Mouse (Mus musculus): Measurements from ENCODE around the gene Abca4. TPM values are rescaled to one million over a fixed set of nuclear protein-coding genes. Genes with fewer than 3 reads are reported as not detected.

Gene Abca4
- polyA plus RNA-seq, 1 experiment: 0.30 TPM

GRCm38 (mm10) chr3:122122127-122122663 is 78.0 kb downstream of the Abca4 start:
- Histone ChIP-seq H3K27me3 (ENCODE audit: control insufficient read depth, insufficient read depth, low read length) (no peaks in the 10 kb centered on the region), H3K27ac (ENCODE audit: insufficient read depth, low read length) (no peak overlapping the region), H3K36me3 (ENCODE audit: control insufficient read depth, insufficient read depth, low read length) (no peaks in the 10 kb centered on the region), H3K4me1 (ENCODE audit: control insufficient read depth, insufficient read depth, insufficient read length) (no peaks in the 10 kb centered on the region), H3K4me3 (ENCODE audit: extremely low read depth, insufficient read depth, insufficient read length) (peak overlapping the region; percentile 41; the same call in 1 of the 2 replicates)
- TF ChIP-seq CTCF (IDR thresholded peaks at IDR 0.05; ENCODE audit: extremely low read depth, insufficient read depth, insufficient read length, insufficient replicate concordance): peak; percentile 44; the same call in 1 of the 2 replicates
- TF ChIP-seq POLR2A (IDR thresholded peaks at IDR 0.05; ENCODE audit: low read depth, low read length): no peak
- WGBS: 7% methylated on average over 17 of the region's 17 CpGs
- DNase-seq (ENCODE audit: low read depth in 1 of 2, low spot score in 2 of 2): peak in 1 of 2 experiments; percentile 48

DNA sequence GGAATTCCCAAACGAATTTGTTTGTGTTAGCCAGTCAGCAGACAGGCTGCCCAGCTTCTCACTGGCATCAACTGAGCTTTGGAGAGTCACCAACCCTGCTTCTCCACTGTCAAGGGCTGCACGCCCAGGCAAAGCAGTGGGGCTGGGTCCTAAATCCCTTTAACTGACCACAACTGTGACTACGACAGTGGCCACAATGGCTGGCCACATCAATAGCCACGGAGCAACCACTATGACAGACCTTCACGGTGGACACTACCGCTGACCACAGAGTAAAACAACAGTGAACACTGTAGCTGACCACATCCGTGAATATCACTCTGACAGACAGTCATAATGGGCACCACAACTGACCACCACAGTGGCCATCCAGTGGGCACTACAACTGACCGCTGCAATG is 78.6 kb downstream of the Abca4 start:
- no peak for DNase-seq (ENCODE audit: low read depth in 1 of 2, low spot score in 2 of 2)
- TF ChIP-seq CTCF (IDR thresholded peaks at IDR 0.05; ENCODE audit: extremely low read depth, insufficient read depth, insufficient read length, insufficient replicate concordance) (no peak), POLR2A (IDR thresholded peaks at IDR 0.05; ENCODE audit: low read depth, low read length) (no peak)
- H3K27ac ChIP-seq (ENCODE audit: insufficient read depth, low read length): no peak overlapping the region; the same call in 1 of the 2 replicates
- no peaks in the 10 kb centered on the region for H3K4me1 ChIP-seq (ENCODE audit: control insufficient read depth, insufficient read depth, insufficient read length)
- H3K27me3 ChIP-seq (ENCODE audit: control insufficient read depth, insufficient read depth, low read length): no peaks in the 10 kb centered on the region
- H3K36me3 ChIP-seq (ENCODE audit: control insufficient read depth, insufficient read depth, low read length): no peaks in the 10 kb centered on the region
- 79% methylated on average over 8 of the region's 8 CpGs for WGBS
- no peak overlapping the region for H3K4me3 ChIP-seq (ENCODE audit: extremely low read depth, insufficient read depth, insufficient read length)

DNA sequence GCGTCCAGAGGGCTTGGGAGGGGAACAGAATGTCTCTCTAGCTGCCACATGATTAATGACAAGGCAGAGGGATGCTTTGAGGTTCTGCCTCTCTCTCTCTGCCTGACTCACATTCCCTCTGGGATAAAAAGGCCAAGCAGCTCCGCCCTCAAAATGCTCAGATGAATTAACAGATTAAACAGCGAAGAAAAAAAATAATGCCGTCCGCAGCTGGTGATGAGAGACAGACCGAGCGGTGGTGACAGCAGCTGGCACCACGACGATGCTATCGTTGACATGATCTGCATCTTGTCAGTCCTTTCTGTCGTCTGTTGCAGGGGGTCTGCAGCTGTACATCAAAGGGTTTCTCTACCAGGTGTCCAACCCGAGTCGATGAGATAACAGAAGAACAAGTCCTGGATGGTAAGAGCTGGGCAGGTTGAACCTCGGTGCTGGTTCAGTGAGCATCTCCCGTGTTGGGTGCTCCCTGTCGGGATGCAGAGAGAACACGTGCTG is 84.8 kb downstream of the Abca4 start:
- 70% methylated on average over 17 of the region's 17 CpGs for WGBS
- no peak overlapping the region for H3K27ac ChIP-seq (ENCODE audit: insufficient read depth, low read length)
- no peak overlapping the region for H3K4me3 ChIP-seq (ENCODE audit: extremely low read depth, insufficient read depth, insufficient read length)
- DNase-seq (ENCODE audit: low read depth in 1 of 2, low spot score in 2 of 2): no peak
- H3K27me3 ChIP-seq (ENCODE audit: control insufficient read depth, insufficient read depth, low read length): no peaks in the 10 kb centered on the region
- TF ChIP-seq CTCF (IDR thresholded peaks at IDR 0.05; ENCODE audit: extremely low read depth, insufficient read depth, insufficient read length, insufficient replicate concordance): no peak
- TF ChIP-seq POLR2A (IDR thresholded peaks at IDR 0.05; ENCODE audit: low read depth, low read length): no peak
- H3K36me3 ChIP-seq (ENCODE audit: control insufficient read depth, insufficient read depth, low read length): no peaks in the 10 kb centered on the region
- H3K4me1 ChIP-seq (ENCODE audit: control insufficient read depth, insufficient read depth, insufficient read length): no peaks in the 10 kb centered on the region

DNA sequence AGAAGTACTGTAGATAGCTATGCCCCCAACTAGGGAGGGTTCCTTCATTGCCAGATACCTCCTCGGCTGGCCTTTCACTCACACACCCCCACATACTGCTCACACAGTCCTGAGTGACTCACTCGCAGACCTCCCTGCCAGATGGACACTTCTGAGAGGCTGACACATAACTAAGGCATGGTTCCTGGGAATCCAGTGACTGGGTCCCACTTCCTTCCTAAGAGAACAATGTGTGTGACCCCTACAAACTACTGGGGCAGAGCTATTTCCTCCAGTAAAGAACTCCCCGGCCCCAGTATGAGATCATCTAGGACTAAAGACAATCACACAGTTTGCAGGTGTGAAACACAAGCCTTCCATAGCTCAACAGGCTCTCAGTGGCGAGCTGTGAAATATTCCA is 86.5 kb downstream of the Abca4 start:
- Histone ChIP-seq H3K36me3 (ENCODE audit: control insufficient read depth, insufficient read depth, low read length) (no peaks in the 10 kb centered on the region), H3K27ac (ENCODE audit: insufficient read depth, low read length) (no peak overlapping the region), H3K4me3 (ENCODE audit: extremely low read depth, insufficient read depth, insufficient read length) (no peak overlapping the region), H3K27me3 (ENCODE audit: control insufficient read depth, insufficient read depth, low read length) (no peaks in the 10 kb centered on the region), H3K4me1 (ENCODE audit: control insufficient read depth, insufficient read depth, insufficient read length) (no peaks in the 10 kb centered on the region)
- 56% methylated on average over 4 of the region's 4 CpGs for WGBS
- TF ChIP-seq CTCF (IDR thresholded peaks at IDR 0.05; ENCODE audit: extremely low read depth, insufficient read depth, insufficient read length, insufficient replicate concordance): no peak
- no peak for TF ChIP-seq POLR2A (IDR thresholded peaks at IDR 0.05; ENCODE audit: low read depth, low read length)
- DNase-seq (ENCODE audit: low read depth in 1 of 2, low spot score in 2 of 2): no peak

GRCm38 (mm10) chr3:122131633-122132032 is 87.4 kb downstream of the Abca4 start:
- H3K4me3 ChIP-seq (ENCODE audit: extremely low read depth, insufficient read depth, insufficient read length): no peak overlapping the region
- H3K4me1 ChIP-seq (ENCODE audit: control insufficient read depth, insufficient read depth, insufficient read length): no peaks in the 10 kb centered on the region
- WGBS: 55% methylated on average over 3 of the region's 3 CpGs
- no peak for DNase-seq (ENCODE audit: low read depth in 1 of 2, low spot score in 2 of 2)
- no peak overlapping the region for H3K27ac ChIP-seq (ENCODE audit: insufficient read depth, low read length)
- H3K36me3 ChIP-seq (ENCODE audit: control insufficient read depth, insufficient read depth, low read length): no peaks in the 10 kb centered on the region
- no peaks in the 10 kb centered on the region for H3K27me3 ChIP-seq (ENCODE audit: control insufficient read depth, insufficient read depth, low read length)
- TF ChIP-seq POLR2A (IDR thresholded peaks at IDR 0.05; ENCODE audit: low read depth, low read length) (no peak), CTCF (IDR thresholded peaks at IDR 0.05; ENCODE audit: extremely low read depth, insufficient read depth, insufficient read length, insufficient replicate concordance) (no peak)

DNA sequence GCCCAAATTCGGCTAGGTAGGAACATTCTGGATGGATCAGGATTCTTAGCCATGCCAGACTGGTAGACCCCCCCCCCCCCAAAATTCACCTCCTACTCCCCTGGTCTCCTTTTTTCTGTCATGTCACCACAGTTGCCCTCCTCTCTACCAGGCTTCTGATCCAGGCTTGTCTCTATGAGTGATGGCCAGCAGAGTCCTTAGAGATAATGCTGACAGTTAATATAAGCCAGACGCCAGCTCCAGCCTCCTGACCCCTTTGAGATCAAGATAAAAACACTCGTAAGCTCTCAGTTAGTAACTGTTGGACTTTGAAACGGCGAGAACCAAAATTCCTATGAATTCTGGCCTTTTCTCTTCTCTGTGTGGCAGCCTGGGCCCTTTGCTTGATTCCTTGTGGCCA is 89.0 kb downstream of the Abca4 start:
- TF ChIP-seq POLR2A (IDR thresholded peaks at IDR 0.05; ENCODE audit: low read depth, low read length) (no peak), CTCF (IDR thresholded peaks at IDR 0.05; ENCODE audit: extremely low read depth, insufficient read depth, insufficient read length, insufficient replicate concordance) (no peak)
- DNase-seq (ENCODE audit: low read depth in 1 of 2, low spot score in 2 of 2): no peak
- 77% methylated on average over 5 of the region's 5 CpGs for WGBS
- H3K4me1 ChIP-seq (ENCODE audit: control insufficient read depth, insufficient read depth, insufficient read length): no peaks in the 10 kb centered on the region
- no peaks in the 10 kb centered on the region for H3K27me3 ChIP-seq (ENCODE audit: control insufficient read depth, insufficient read depth, low read length)
- H3K36me3 ChIP-seq (ENCODE audit: control insufficient read depth, insufficient read depth, low read length): no peaks in the 10 kb centered on the region
- no peak overlapping the region for H3K27ac ChIP-seq (ENCODE audit: insufficient read depth, low read length)
- H3K4me3 ChIP-seq (ENCODE audit: extremely low read depth, insufficient read depth, insufficient read length): no peak overlapping the region

DNA sequence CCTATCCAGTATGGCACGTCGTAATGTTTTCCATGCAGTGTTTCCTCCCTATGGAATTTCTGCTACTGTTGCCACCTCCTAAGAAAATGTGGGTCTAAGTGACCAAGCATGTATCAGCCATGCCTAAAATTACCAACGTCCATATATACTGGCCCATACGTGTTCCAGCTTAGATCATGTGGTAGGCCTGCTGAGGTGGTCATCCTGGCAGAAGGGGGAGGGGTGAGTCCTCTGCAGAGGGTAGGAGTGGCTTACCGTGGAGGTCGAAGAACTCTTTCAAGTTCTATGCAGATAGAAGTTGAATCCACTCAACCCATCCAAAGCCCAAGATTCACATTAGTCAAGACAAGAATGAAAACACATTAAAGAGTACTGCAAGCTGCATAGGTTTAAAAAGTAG is 89.6 kb downstream of the Abca4 start:
- no peaks in the 10 kb centered on the region for H3K36me3 ChIP-seq (ENCODE audit: control insufficient read depth, insufficient read depth, low read length)
- TF ChIP-seq CTCF (IDR thresholded peaks at IDR 0.05; ENCODE audit: extremely low read depth, insufficient read depth, insufficient read length, insufficient replicate concordance): no peak
- TF ChIP-seq POLR2A (IDR thresholded peaks at IDR 0.05; ENCODE audit: low read depth, low read length): no peak
- H3K27ac ChIP-seq (ENCODE audit: insufficient read depth, low read length): no peak overlapping the region
- H3K4me1 ChIP-seq (ENCODE audit: control insufficient read depth, insufficient read depth, insufficient read length): no peaks in the 10 kb centered on the region
- no peak overlapping the region for H3K4me3 ChIP-seq (ENCODE audit: extremely low read depth, insufficient read depth, insufficient read length)
- DNase-seq (ENCODE audit: low read depth in 1 of 2, low spot score in 2 of 2): no peak
- no peaks in the 10 kb centered on the region for H3K27me3 ChIP-seq (ENCODE audit: control insufficient read depth, insufficient read depth, low read length)
- 87% methylated on average over 6 of the region's 6 CpGs for WGBS

Measured in spleen, adult 2 months (tissue).